ENCODE assay signal across 30 mouse cellular contexts in the genomic region with DNA sequence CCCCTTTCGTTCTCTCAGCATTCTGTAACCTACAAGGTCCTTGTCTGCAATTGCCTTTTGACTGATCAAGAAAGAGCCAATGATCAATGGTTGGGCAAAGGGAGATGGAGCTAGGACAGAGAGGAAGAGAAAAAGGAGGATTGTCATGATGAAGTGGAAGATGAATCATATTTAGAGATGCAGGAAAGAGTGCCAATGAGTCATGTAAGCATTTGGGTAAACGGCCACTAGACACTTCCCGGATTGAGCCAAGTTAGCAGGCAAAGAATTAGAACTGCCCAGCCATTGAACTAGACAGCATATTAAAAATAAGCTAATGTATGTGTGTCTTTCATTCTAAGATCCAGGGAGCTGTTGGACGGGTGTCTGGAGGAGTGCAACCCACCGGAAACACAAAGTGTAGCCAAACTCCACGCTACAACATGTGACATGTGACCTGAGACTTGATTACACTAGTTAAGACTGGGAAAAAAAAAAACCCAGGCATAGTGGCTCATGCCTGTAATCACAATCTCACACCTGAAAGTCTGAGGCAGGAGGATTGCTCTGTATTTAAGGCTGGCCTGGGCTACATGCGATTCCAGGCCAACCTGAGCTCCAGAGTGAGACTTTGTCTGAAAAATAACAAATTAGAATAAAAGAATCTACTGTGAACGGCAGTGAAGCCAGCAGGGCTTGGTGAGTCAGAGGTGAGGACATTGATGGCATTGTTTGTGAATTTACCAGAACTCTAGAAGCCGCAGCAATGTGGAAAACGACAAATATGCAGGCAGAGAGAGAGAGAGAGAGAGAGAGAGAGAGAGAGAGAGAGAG. TPM values are rescaled to one million over a fixed set of nuclear protein-coding genes. Genes with fewer than 3 reads are reported as not detected.
DNase-seq lines count a peak whose midpoint lies in the region; ATAC-seq and TF ChIP-seq lines count a peak whose summit lies in the region.
"Had no signal": no experiment of that assay in that cellular context is flagged by ENCODE, and none has a peak within 500 bp of the region (broad histone marks: within the 10 kb centered on the region; RNA-seq: fewer than 3 reads in every experiment).

No protein-coding gene starts in this region.

- no peaks in the 10 kb centered on the region for H3K36me3 ChIP-seq in heart, embryonic 14.5 days (ENCODE audit: control insufficient read depth, insufficient read depth, low read length)
- H3K36me3 ChIP-seq in C2C12 (ENCODE audit: control insufficient read depth, insufficient read depth) (no peaks in the 10 kb centered on the region), myocyte (ENCODE audit: control insufficient read depth, insufficient read depth) (no peaks in the 10 kb centered on the region)
- H3K36me3 ChIP-seq: embryonic facial prominence, embryonic 12.5 days; forebrain, embryonic 12.5 days; limb, embryonic 10.5 days; limb, embryonic 15.5 days; neural tube, embryonic 12.5 days had no signal

- H3K27ac ChIP-seq in heart, embryonic 14.5 days (replicated peaks in 1 of 2; ENCODE audit: control insufficient read depth in 1 of 2, insufficient read depth in 1 of 2, low read depth in 2 of 2, low read length in 2 of 2), result peak overlapping the region; percentile 10 to 50; a peak in 2 of 4 replicates
- H3K27ac ChIP-seq in bone marrow macrophage, adult 2 months (ENCODE audit: insufficient read depth, low read depth, low read length), result peak overlapping the region; percentile 55
- H3K27ac ChIP-seq: embryonic facial prominence, embryonic 12.5 days; forebrain, embryonic 12.5 days; hindbrain, embryonic 14.5 days; kidney, postnatal 0 days; limb, embryonic 10.5 days; limb, embryonic 15.5 days; liver, embryonic 14.5 days; neural tube, embryonic 12.5 days; stomach, postnatal 0 days had no signal

- H3K79me2 ChIP-seq in C2C12 (ENCODE audit: control insufficient read depth, insufficient read depth) (no peaks in the 10 kb centered on the region), myocyte (ENCODE audit: control insufficient read depth, insufficient read depth) (no peaks in the 10 kb centered on the region)

- no peak for ATAC-seq in heart, embryonic 14.5 days (ENCODE audit: insufficient number of reproducible peaks, insufficient read depth, low FRiP score, low read depth)
- no peak for ATAC-seq in inflammation-experienced regulatory T-cells, adult 6 months
- ATAC-seq: midbrain, embryonic 16.5 days had no signal

- no peaks in the 10 kb centered on the region for H3K27me3 ChIP-seq in heart, embryonic 14.5 days (ENCODE audit: control insufficient read depth, insufficient read depth, low read length)
- H3K27me3 ChIP-seq in C2C12 (ENCODE audit: control insufficient read depth, insufficient read depth, insufficient read length) (no peaks in the 10 kb centered on the region), myocyte (ENCODE audit: control insufficient read depth, insufficient read depth, insufficient read length) (no peaks in the 10 kb centered on the region)
- H3K27me3 ChIP-seq: embryonic facial prominence, embryonic 12.5 days; forebrain, embryonic 12.5 days; limb, embryonic 15.5 days; neural tube, embryonic 12.5 days had no signal

- H3K9me3 ChIP-seq in heart, embryonic 14.5 days (ENCODE audit: control insufficient read depth, low read length), result no peaks in the 10 kb centered on the region
- H3K9me3 ChIP-seq: embryonic facial prominence, embryonic 12.5 days; forebrain, embryonic 12.5 days; limb, embryonic 10.5 days; limb, embryonic 15.5 days; neural tube, embryonic 12.5 days had no signal

- no peak overlapping the region for H3K4me3 ChIP-seq in heart, embryonic 14.5 days (ENCODE audit: control insufficient read depth in 1 of 2, insufficient read depth in 1 of 2, low read depth in 1 of 2, low read length in 2 of 2)
- H3K4me3 ChIP-seq in C2C12 (ENCODE audit: insufficient read depth, poor library complexity, severe bottlenecking) (no peak overlapping the region), myocyte (no peak overlapping the region)
- H3K4me3 ChIP-seq in bone marrow macrophage, adult 2 months (ENCODE audit: insufficient read depth, low read length), result no peak overlapping the region
- H3K4me3 ChIP-seq: embryonic facial prominence, embryonic 12.5 days; forebrain, embryonic 12.5 days; limb, embryonic 10.5 days; limb, embryonic 15.5 days; neural tube, embryonic 12.5 days had no signal

- no peak overlapping the region for H3ac ChIP-seq in C2C12 (ENCODE audit: control insufficient read depth, insufficient read length, low read depth)
- H3ac ChIP-seq in myocyte (ENCODE audit: control insufficient read depth, insufficient read length), result no peak overlapping the region

- no peak overlapping the region for H3K4me2 ChIP-seq in heart, embryonic 14.5 days (ENCODE audit: low read length)
- peak overlapping the region; percentile 81 for H3K4me2 ChIP-seq in myocyte (ENCODE audit: low read depth)
- H3K4me2 ChIP-seq: embryonic facial prominence, embryonic 12.5 days; forebrain, embryonic 12.5 days; heart, embryonic 11.5 days; hindbrain, embryonic 14.5 days; limb, embryonic 15.5 days; neural tube, embryonic 12.5 days had no signal

- peaks cover 4 to 19% of the 10 kb centered on the region in 2 experiments; a peak in 3 of 4 replicates for H3K4me1 ChIP-seq in heart, embryonic 14.5 days (ENCODE audit: control insufficient read depth in 2 of 2, insufficient read depth in 2 of 2, low read length in 2 of 2)
- peaks cover 45% of the 10 kb centered on the region for H3K4me1 ChIP-seq in bone marrow macrophage, adult 2 months (ENCODE audit: control insufficient read depth, insufficient read depth, low read length)
- H3K4me1 ChIP-seq: neural tube, embryonic 12.5 days had no signal

- 59% methylated on average over 10 of the region's 10 CpGs for WGBS in heart, embryonic 14.5 days

- no peaks in the 10 kb centered on the region for H3K79me3 ChIP-seq in C2C12 (ENCODE audit: low read depth)

- no peak for TF ChIP-seq POLR2A in bone marrow macrophage, adult 2 months (IDR thresholded peaks at IDR 0.05; ENCODE audit: borderline replicate concordance, low read depth, low read length)
- no peak for TF ChIP-seq POLR2A in myocyte (IDR thresholded peaks at IDR 0.05; ENCODE audit: insufficient read length, low read depth)

- no peak for TF ChIP-seq CTCF in C2C12 (IDR thresholded peaks at IDR 0.05; ENCODE audit: control insufficient read depth, insufficient read depth, insufficient read length)
- no peak for TF ChIP-seq CTCF in bone marrow macrophage, adult 2 months (IDR thresholded peaks at IDR 0.05; ENCODE audit: low read depth, low read length)

- DNase-seq in heart, postnatal 4 days, result no peak
- DNase-seq in kidney, adult 9 months, result no peak
- DNase-seq: adrenal gland, adult 8-10 months; cerebellum, adult 11 months; cerebellum, adult 9-10 months; cerebellum, postnatal 36 days; gastrocnemius, postnatal 10 days; kidney, adult 2 months; kidney, postnatal 4 days; lung, adult 2 months; lung, postnatal 10 days; right cerebral cortex, adult 18-20 months; thymus, adult 18-20 months; thymus, postnatal 25 days had no signal

- no peak overlapping the region for H3K9ac ChIP-seq in heart, embryonic 14.5 days (ENCODE audit: low read length)
- H3K9ac ChIP-seq: embryonic facial prominence, embryonic 12.5 days; forebrain, embryonic 12.5 days; hindbrain, embryonic 14.5 days; limb, embryonic 15.5 days; liver, embryonic 14.5 days; neural tube, embryonic 12.5 days had no signal

TF ChIP-seq in C2C12, 6 proteins besides CTCF, POLR2A, EP300 and RAD21:
- TF ChIP-seq FOSL1 (IDR thresholded peaks at IDR 0.05; ENCODE audit: insufficient read depth, low read length, poor library complexity, severe bottlenecking) (peak; percentile 81), MAX (IDR thresholded peaks at IDR 0.05) (peak; percentile 73), MYOD1 (IDR thresholded peaks at IDR 0.05; ENCODE audit: control insufficient read depth, insufficient read length, low read depth) (no peak), CEBPB (IDR thresholded peaks at IDR 0.05; ENCODE audit: low read depth) (peak; percentile 42), USF1 (IDR thresholded peaks at IDR 0.05; ENCODE audit: low read depth) (peak; percentile 64), MYOG (IDR thresholded peaks at IDR 0.05; ENCODE audit: control insufficient read depth, extremely low read depth, insufficient read length) (no peak)

TF ChIP-seq in myocyte, 11 proteins besides CTCF, POLR2A, EP300 and RAD21:
- TF ChIP-seq SRF (IDR thresholded peaks at IDR 0.05; ENCODE audit: control insufficient read depth, insufficient read length, low read depth) (no peak), USF1 (IDR thresholded peaks at IDR 0.05; ENCODE audit: low read depth) (peak; percentile 56), REST (IDR thresholded peaks at IDR 0.05; ENCODE audit: insufficient read depth, insufficient read length) (no peak), MYOD1 (IDR thresholded peaks at IDR 0.05; ENCODE audit: control insufficient read depth in 1 of 3, insufficient read length in 2 of 3, low read depth in 2 of 3) (no peak)

RNA-seq across cellular contexts. Expression of gene Ggta1, which starts 15.2 kb away (rescaled TPM):
- polyA plus RNA-seq in heart, embryonic 14.5 days (2014; fragmentation: Nextera tagmentation; extraction: Ambion mirVana), result 37.9 and 39.4 TPM in 2 replicates
- total RNA-seq in heart, postnatal 4 days (2021), result 10 to 100 TPM; 21.5 to 22.3 TPM
- polyA plus RNA-seq in C2C12 (2012; fragmentation: generic; extraction: Trizol) (7.1 TPM), myocyte (2012; fragmentation: generic; extraction: Trizol) (4.9 TPM)
- polyA plus RNA-seq in bone marrow macrophage, adult 2 months (2012; ENCODE audit: insufficient read depth, insufficient read length, missing spikeins), result 67.5 and 83.4 TPM in 2 replicates
- polyA plus RNA-seq in inflammation-experienced regulatory T-cells, adult 6 months (2017; shearing (Covaris generic)), result 10 to 100 TPM; 17.5 to 19.2 (median 18.0) TPM
